Mouse (Mus musculus) urinary bladder, postnatal 36 days (tissue): Measurements from ENCODE around the gene Myo1c.

ENCODE experiments used
- DNase-seq, 2 experiments: peaks; one replicate each; pipeline ENCODE4 v3.0.0; 2022; ENCODE audit warnings: low spot score in 2 of 2, mixed read lengths in 1 of 2

Myo1c gene

GRCm38 (mm10) chr11:75715556-75715955 lies 65.3 kb downstream of the Myo1c start:
- no peak for DNase-seq

GRCm38 (mm10) chr11:75716661-75717325 lies 66.5 kb downstream of the Myo1c start:
- DNase-seq: no peak

GRCm38 (mm10) chr11:75722339-75722738 lies 72.0 kb downstream of the Myo1c start:
- DNase-seq: no peak
